Mouse (Mus musculus): ENCODE measurements around the gene Prex1.

DNA sequence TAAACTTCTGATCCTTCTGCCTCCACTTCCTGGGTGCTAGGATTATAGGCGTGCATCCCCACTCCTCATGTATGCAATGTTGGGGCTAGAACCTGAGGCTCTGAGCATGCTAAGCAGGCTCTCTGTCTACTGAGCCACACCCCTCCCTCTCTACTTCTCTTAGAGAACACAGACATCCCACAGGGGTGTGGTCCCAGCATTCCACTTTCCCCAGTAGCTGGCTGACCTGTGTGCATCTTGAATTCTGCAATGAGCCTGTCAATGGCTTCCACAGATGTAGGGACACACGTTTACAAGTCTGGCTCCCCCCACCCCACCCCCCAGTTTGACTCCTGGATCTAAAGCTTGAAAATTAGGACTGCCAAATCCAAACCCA, 6.3 kb upstream of the Prex1 start:
- TF ChIP-seq TAL1 (IDR thresholded peaks at IDR 0.05; ENCODE audit: low read length) (no peak), GATA1 (IDR thresholded peaks at IDR 0.05; ENCODE audit: low read length) (no peak)

All from erythroblast, embryonic 14.5 days (primary cell).